Mouse (Mus musculus) intestine, embryonic 15.5 days (tissue): Measurements from ENCODE around the gene Reg3b. TPM values are rescaled to one million over a fixed set of nuclear protein-coding genes. Genes with fewer than 3 reads are reported as not detected.
"Not testable (repeated sequence)": the region's sequence is repeated elsewhere in the genome, so short reads cannot be mapped to it uniquely, and the experiment has no call there.

Experiments
- ATAC-seq: fragments of 200-750 bp; cut with Nextera tagmentation; 2 replicates; pipeline ENCODE4 v1.8.0; 2017; ENCODE audit warnings: moderate TSS enrichment, moderate library complexity
- H3K27ac ChIP-seq: fragments of 300-500 bp; sonication (generic); 2 replicates; pipeline ENCODE4 v1.5.1; 2015; ENCODE audit warnings: mild to moderate bottlenecking, inconsistent platforms
- H3K27me3 ChIP-seq: fragments of 300-500 bp; sonication (generic); replicated peaks from 2 replicates; pipeline ENCODE4 v1.6.1; 2015; ENCODE audit warnings: inconsistent platforms
- H3K36me3 ChIP-seq: fragments of 300-500 bp; sonication (generic); 2 replicates; pipeline ENCODE4 v1.6.1; 2015; ENCODE audit warnings: inconsistent platforms
- H3K4me1 ChIP-seq: fragments of 300-500 bp; sonication (generic); replicated peaks from 2 replicates; pipeline ENCODE4 v1.6.1; 2015; ENCODE audit warnings: inconsistent platforms
- H3K4me2 ChIP-seq: fragments of 300-500 bp; sonication (generic); replicated peaks from 2 replicates; pipeline ENCODE4 v1.6.1; 2015; ENCODE audit warnings: mild to moderate bottlenecking, inconsistent platforms
- H3K4me3 ChIP-seq: fragments of 300-500 bp; sonication (generic); replicated peaks from 2 replicates; pipeline ENCODE4 v1.5.1; 2015; ENCODE audit warnings: inconsistent platforms
- H3K9ac ChIP-seq: fragments of 300-500 bp; sonication (generic); 2 replicates; pipeline ENCODE4 v1.6.1; 2015; ENCODE audit warnings: inconsistent platforms
- H3K9me3 ChIP-seq: fragments of 300-500 bp; sonication (generic); 2 replicates; pipeline ENCODE4 v1.6.1; 2016; ENCODE audit warnings: inconsistent platforms
- WGBS: fragments of 180-500 bp; shearing (Covaris S2); methylation state at CpG from one replicate; pipeline ENCODE4 v1.1.7; 2015; 5-methylcytosine and 5-hydroxymethylcytosine counted together
- polyA plus RNA-seq: library from polyadenylated mRNA; unstranded; fragments of >200 nt; fragmentation: Nextera tagmentation; extraction: Ambion mirVana; gene quantifications from 2 replicates; pipeline ENCODE4 v1.2.1, GENCODE M21; 2015

Reg3b gene
- polyA plus RNA-seq, result 8.1 and 10.1 TPM in 2 replicates

DNA sequence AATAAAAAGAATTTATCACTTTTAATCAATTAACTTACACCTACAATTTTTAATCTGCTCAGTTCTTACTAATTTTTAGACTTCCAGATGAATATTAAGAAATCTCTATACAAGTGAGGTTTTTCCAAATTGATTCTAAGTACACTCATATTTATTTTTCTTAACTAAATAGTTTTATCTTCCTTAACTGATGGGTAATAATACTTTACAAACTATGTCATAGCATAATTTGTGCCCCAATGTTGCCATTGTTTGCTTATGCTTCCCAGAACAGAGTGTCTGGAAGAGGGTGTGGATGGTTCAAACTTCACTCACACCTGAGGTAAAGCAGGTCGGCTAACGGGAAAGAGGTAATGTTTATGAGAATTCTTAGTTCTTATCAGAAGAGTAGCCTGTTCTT lies at the start of gene Reg3b:
Gene Reg3b, plus strand, starts transcription at position 301 of the 400 bp plus-strand sequence.
- Histone ChIP-seq H3K4me1 (no peaks in the 10 kb centered on the region), H3K27me3 (no peaks in the 10 kb centered on the region), H3K27ac (no peak within 1 kb of the TSS), H3K4me3 (no peak within 1 kb of the TSS), H3K4me2 (no peak within 1 kb of the TSS), H3K36me3 (no peaks in the 10 kb centered on the region), H3K9ac (no peak within 1 kb of the TSS), H3K9me3 (no peaks in the 10 kb centered on the region)
- WGBS, result 66% methylated on average over 2 of the region's 2 CpGs
- ATAC-seq, result no peak

DNA sequence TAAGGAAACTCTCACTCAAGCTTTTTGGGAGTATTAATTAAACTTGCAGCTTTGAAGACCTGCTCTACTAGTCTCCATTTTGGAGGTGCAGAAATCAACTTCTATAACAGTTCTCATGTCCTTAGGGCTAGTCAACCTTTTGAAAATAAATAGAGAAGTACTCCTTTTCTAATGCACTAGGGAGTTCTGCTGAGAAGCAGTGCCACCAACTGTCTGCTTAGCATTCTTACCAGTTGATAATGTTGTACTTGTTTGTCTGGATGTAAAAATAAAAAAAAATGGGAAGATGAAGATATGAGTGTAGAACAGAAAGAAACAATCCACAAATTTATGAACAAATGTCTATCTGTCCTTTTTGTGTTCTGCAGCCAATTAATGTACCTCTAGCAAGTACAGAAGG lies 42.7 kb upstream of the Reg3b start:
- H3K4me2 ChIP-seq, result no peak overlapping the region
- no peak overlapping the region for H3K9ac ChIP-seq
- ATAC-seq, result no peak
- H3K27me3 ChIP-seq, result no peaks in the 10 kb centered on the region
- H3K9me3 ChIP-seq, result no peaks in the 10 kb centered on the region
- H3K27ac ChIP-seq, result no peak overlapping the region
- no peak overlapping the region for H3K4me3 ChIP-seq
- no peaks in the 10 kb centered on the region for H3K4me1 ChIP-seq
- H3K36me3 ChIP-seq, result no peaks in the 10 kb centered on the region

DNA sequence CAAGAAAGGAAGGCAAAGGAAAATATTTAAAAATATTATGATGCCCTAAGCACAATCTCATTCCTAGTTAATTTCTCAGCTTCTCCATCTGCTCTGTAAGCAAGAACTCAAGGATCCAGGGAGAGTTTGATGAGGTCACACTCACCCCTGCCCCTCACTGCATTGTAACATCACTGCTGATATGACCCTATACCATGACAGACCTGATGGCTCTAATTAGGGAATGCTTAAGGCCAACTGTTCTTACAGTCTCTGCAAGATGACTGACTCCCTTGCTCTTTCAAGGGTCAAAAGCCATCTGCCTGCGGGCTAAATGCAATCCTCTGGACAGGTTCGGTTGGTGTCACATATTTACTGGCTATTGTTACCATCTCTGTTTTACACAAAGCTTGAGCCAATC lies 41.3 kb upstream of the Reg3b start:
- 68% methylated on average over 2 of the region's 2 CpGs for WGBS
- no peaks in the 10 kb centered on the region for H3K27me3 ChIP-seq
- ATAC-seq, result no peak

DNA sequence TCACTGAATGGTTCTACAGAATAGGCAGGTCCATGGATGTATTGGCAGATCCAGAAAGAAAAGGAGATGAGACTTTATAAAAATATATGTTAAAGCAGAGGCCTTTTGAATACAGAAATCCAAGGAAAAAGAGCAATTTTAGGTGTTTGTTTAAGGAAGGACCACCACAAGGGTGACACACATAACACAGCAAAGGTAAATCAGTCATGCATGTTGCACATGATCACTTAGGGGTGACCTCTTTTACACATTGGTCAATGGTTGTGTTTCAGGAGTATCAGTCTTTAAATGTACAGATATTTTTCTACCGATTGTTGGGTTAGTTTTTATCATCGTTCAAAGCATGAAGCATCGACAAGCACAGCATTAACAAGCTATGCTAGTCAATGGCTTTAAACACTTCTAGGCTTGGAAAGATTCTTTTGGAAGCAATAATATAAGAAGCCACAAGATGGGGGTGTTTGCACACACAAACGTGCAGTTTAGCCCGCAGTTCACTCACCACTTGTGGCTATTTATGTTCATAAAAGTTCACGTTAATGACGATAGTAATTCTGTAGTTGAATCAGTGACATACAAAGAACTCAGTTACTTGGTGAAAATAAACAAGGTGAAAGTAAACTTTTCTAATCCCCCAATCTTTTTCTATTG lies 38.4 kb upstream of the Reg3b start:
- peak; percentile 45; the same call in 1 of the 2 replicates for ATAC-seq
- WGBS, result 26% methylated on average over 7 of the region's 7 CpGs
- no peak overlapping the region for H3K27ac ChIP-seq
- no peak overlapping the region for H3K9ac ChIP-seq
- H3K9me3 ChIP-seq, result no peaks in the 10 kb centered on the region
- no peak overlapping the region for H3K4me2 ChIP-seq
- H3K27me3 ChIP-seq, result no peaks in the 10 kb centered on the region
- no peaks in the 10 kb centered on the region for H3K36me3 ChIP-seq
- no peaks in the 10 kb centered on the region for H3K4me1 ChIP-seq
- H3K4me3 ChIP-seq, result no peak overlapping the region

More for the DNA sequence above, 41.3 kb upstream of the Reg3b start:
- no peak overlapping the region for H3K9ac ChIP-seq
- H3K9me3 ChIP-seq, result no peaks in the 10 kb centered on the region
- no peaks in the 10 kb centered on the region for H3K4me1 ChIP-seq
- no peak overlapping the region for H3K4me3 ChIP-seq
- H3K36me3 ChIP-seq, result no peaks in the 10 kb centered on the region
- no peak overlapping the region for H3K27ac ChIP-seq
- H3K4me2 ChIP-seq, result no peak overlapping the region

DNA sequence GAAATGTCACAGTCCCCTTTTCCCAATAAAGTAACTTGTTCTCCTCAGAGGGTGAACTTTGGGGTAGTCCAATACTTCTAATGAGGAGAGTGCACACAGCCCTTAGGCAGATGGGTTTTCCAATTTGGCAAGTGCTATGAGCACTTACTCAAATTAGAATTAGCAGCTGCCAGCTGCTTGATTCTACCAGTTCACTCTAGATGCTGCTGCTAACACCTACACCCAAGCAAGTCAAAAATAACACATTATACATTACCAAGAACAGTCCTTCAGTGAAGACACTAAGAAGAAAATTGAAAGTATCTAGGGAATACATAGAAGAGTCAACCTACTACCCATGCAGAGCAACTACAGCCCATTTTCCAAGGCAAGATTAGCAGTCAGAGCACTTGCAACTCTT lies 30.2 kb upstream of the Reg3b start:
- Histone ChIP-seq H3K27me3 (no peaks in the 10 kb centered on the region), H3K4me1 (no peaks in the 10 kb centered on the region), H3K9ac (no peak overlapping the region), H3K4me2 (no peak overlapping the region), H3K36me3 (no peaks in the 10 kb centered on the region), H3K4me3 (no peak overlapping the region), H3K27ac (no peak overlapping the region), H3K9me3 (no peaks in the 10 kb centered on the region)
- ATAC-seq, result no peak

DNA sequence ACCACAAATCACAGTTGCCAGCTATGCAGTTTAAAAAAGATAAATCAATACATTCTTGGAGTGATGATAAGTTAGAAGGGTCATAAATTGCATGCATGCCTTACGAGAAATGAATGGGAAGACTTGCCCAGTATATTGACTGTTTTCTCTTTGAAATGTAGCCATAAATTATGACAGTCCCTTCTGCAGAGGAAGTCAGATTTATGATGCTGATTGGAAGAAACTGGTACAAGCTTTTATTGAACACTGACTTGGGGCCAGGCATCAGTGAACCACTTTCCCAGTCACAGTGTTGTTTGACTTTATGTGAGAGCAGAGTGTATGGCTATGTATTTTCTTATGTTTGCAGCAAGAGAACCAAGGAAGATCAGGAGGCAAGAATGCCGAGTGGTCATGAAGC lies 28.8 kb upstream of the Reg3b start:
- H3K9ac ChIP-seq, result no peak overlapping the region
- H3K27me3 ChIP-seq, result no peaks in the 10 kb centered on the region
- H3K4me2 ChIP-seq, result no peak overlapping the region
- H3K36me3 ChIP-seq, result no peaks in the 10 kb centered on the region
- H3K4me3 ChIP-seq, result no peak overlapping the region
- H3K4me1 ChIP-seq, result no peaks in the 10 kb centered on the region
- H3K27ac ChIP-seq, result no peak overlapping the region
- WGBS, result 55% methylated on average over 2 of the region's 2 CpGs
- H3K9me3 ChIP-seq, result no peaks in the 10 kb centered on the region
- peak; percentile 61 for ATAC-seq

DNA sequence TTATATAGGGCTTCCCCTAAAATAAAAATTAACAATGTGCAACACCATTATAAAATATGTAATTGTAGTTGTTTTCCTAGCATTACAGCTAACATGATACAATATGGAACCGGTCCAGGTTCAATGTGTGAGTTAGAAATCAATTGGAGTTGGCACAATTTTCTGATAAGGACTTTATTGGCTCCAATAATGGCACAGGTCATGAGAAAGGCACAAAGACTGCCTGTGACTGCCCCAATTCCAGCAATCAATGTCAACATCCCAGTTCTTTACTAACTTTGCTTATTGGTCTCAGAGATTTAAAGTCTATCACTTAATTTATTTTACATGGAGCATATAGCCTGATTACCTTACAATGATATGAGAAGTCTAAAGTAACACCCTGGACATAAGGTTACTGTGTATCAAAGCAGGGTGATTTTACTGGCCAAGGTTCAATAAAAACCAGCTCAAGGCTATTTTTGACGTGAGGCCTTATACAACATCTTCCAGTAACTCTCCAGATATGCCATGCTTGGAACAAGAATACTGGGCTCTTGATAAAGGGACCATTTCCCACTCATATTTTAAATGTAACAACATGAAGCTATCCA lies 8.4 kb upstream of the Reg3b start:
- H3K4me1 ChIP-seq, result no peaks in the 10 kb centered on the region
- no peak overlapping the region for H3K4me2 ChIP-seq
- H3K9me3 ChIP-seq, result no peaks in the 10 kb centered on the region
- no peaks in the 10 kb centered on the region for H3K27me3 ChIP-seq
- no peak overlapping the region for H3K9ac ChIP-seq
- no peaks in the 10 kb centered on the region for H3K36me3 ChIP-seq
- no peak overlapping the region for H3K4me3 ChIP-seq
- peak; percentile 87 for ATAC-seq
- 52% methylated on average over 2 of the region's 2 CpGs for WGBS
- no peak overlapping the region for H3K27ac ChIP-seq

DNA sequence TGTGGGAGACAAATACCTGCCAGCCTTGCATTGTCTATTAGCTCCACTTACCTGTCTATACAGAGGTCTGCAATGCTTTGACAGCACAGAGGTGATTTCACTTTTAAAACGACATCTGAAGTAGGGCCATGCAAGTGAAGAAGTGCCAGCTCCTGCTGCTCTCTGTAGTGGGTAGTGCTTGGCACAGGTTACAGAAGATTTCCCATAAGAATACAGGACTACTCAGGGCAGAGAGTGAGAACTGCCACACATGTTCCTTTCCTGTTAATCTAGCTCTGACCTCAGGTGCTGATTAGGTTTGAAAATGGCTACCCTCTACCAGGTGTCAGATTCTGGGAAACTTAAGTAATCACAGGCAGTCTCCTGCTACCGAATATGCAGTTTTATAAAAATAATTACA lies 8.3 kb downstream of the Reg3b start, which contains the start of gene Reg3d:
Gene Reg3d, minus strand, starts transcription at position 101 of the 400 bp plus-strand sequence.
- Histone ChIP-seq H3K27me3 (no peaks in the 10 kb centered on the region), H3K9ac (no peak within 1 kb of the TSS), H3K4me3 (no peak within 1 kb of the TSS), H3K4me2 (no peak within 1 kb of the TSS), H3K27ac (no peak within 1 kb of the TSS), H3K4me1 (no peaks in the 10 kb centered on the region), H3K36me3 (no peaks in the 10 kb centered on the region), H3K9me3 (no peaks in the 10 kb centered on the region)
- WGBS, result 71% methylated on average over 2 of the region's 2 CpGs
- no peak for ATAC-seq

DNA sequence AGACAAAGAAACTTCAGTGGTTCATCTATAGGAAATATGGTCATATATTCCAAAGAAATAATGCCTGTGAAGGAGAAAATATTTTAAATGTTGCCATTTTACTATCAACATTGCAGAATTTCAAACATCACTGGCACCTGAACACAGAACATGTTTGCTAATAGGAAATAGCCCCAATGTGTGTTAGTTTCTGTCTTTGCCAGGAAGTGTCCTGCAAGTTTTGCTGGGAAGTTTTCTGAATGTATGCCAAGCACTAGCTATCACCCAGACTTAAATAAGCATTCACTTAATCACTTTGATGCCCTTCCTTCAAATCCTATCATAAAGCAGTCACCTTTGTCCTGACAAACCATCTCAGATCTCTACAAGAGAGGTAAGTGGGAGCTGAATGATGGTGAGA lies 10.0 kb downstream of the Reg3b start, which contains the start of gene Reg3a:
Gene Reg3a, plus strand, starts transcription at position 301 of the 400 bp plus-strand sequence.
- ATAC-seq, result no peak
- Histone ChIP-seq H3K4me2 (no peak within 1 kb of the TSS), H3K9ac (no peak within 1 kb of the TSS), H3K27ac (no peak within 1 kb of the TSS), H3K27me3 (no peaks in the 10 kb centered on the region), H3K4me3 (no peak within 1 kb of the TSS), H3K36me3 (no peaks in the 10 kb centered on the region), H3K4me1 (no peaks in the 10 kb centered on the region), H3K9me3 (no peaks in the 10 kb centered on the region)

DNA sequence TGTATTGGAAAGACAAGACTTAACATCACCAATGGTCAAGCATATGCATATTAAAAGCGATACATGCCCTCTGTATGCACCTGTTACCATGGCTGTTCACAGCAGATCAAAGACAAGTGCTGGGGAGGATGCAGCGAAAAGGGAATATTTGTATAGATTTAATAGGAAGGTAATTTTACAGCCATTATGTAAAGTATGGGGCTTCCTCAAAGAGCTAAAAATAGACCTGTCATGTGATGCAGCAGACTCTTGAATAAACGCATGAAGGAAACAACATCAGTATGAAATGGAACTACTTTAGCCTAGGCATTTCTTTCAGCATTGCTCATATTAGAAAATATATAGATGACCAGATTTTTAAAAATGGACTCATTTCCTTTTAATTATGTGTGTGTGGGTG lies 15.2 kb downstream of the Reg3b start:
- H3K4me3 ChIP-seq, result no peak overlapping the region
- no peaks in the 10 kb centered on the region for H3K36me3 ChIP-seq
- 85% methylated on average over 3 of the region's 3 CpGs for WGBS
- no peak overlapping the region for H3K27ac ChIP-seq
- H3K4me1 ChIP-seq, result no peaks in the 10 kb centered on the region
- no peaks in the 10 kb centered on the region for H3K27me3 ChIP-seq
- no peak overlapping the region for H3K9ac ChIP-seq
- ATAC-seq, result no peak
- H3K4me2 ChIP-seq, result no peak overlapping the region
- no peaks in the 10 kb centered on the region for H3K9me3 ChIP-seq

DNA sequence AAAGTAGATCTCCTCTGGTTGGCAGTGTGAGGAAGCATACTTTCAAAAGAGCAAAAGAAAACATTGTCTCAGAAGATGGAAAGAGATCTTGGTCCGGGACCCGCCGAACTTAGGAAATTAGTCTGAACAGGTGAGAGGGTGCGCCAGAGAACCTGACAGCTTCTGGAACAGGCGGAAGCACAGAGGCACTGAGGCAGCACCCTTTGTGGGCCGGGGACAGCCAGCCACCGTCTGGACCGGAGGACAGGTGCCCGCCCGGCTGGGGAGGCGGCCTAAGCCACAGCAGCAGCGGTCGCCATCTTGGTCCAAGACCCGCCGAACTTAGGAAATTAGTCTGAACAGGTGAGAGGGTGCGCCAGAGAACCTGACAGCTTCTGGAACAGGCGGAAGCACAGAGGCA lies 24.9 kb downstream of the Reg3b start, which contains the start of gene Reg2:
Gene Reg2, plus strand, starts transcription at position 301 of the 400 bp plus-strand sequence.
- 100% methylated on average over 4 of the region's 17 CpGs for WGBS
- not testable (repeated sequence) for H3K36me3 ChIP-seq, ATAC-seq, H3K27me3 ChIP-seq, H3K4me3 ChIP-seq, H3K4me2 ChIP-seq, H3K27ac ChIP-seq, H3K4me1 ChIP-seq, H3K9ac ChIP-seq, H3K9me3 ChIP-seq

DNA sequence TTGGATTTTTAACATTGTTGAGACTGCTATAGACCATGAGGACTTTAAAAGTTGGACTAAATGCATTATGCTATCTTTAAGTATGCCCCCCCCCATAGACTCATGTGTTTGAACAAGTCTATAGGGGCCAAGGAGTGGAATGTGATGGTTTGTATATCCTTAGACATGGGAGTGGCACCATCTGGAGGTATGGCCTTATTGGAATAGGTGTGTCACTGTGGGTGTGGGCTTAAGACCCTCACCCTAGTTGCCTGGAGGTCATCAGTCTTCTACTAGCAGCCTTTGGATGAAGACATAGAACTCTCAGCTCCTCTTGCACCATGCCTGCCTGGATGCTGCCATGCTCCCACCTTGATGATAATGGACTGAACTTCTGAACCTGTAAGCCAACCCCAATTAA lies 52.0 kb downstream of the Reg3b start, which contains the start of gene Reg1:
Gene Reg1, plus strand, starts transcription at position 301 of the 400 bp plus-strand sequence.
- H3K27ac ChIP-seq, H3K4me1 ChIP-seq, H3K9ac ChIP-seq, H3K9me3 ChIP-seq, H3K4me3 ChIP-seq, H3K36me3 ChIP-seq, ATAC-seq, H3K4me2 ChIP-seq, H3K27me3 ChIP-seq: not testable (repeated sequence)
